Mouse (Mus musculus) E14TG2a.4 (cell line): ENCODE data around the gene Leap2.
A peak's percentile ranks its signal among the peaks of the same experiment; 100 is the strongest.

ENCODE experiments used
- CTCF ChIP-seq: conservative IDR thresholded peaks from 2 replicates; pipeline ENCODE4 v1.5.1; 2014; ENCODE audit warnings: low read length
- NANOG ChIP-seq: IDR thresholded peaks from 2 replicates; pipeline ENCODE4 v1.6.1; 2014; ENCODE audit warnings: borderline replicate concordance, low read length, mixed read lengths

DNA sequence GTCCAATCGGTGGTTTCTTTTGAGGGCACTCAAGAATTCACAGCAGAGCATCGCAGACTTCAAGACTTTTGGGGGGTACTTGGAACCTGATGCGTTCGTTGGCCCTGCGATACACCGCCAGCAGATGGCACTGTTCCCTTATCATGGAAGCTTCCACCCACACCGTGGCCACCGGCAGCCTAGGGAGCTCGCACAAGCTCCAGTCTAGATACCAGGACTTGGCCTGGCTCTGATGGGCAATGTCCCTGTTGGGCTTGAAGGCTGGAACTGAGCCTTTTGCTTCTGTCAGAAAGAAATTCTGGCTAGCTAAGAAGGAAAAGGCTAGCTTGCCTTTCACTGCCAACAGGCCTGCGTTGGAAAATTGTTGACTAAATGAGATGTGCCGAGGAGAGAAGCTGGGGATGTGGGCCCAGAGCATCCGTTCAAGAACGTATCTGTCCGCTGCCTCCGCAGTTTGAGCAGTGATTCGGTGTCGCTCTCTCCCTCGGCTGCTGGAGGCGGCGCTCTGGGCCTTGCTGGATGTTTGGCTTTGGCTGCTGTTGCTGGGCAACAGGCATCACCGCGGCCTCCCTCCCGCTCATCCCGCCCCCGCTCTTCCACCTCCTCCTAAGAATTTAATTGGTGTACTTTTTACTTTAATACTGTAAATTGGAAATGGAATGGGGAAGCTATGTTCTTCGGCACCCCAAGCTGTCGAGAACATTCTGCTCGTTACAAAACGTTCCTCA is 47.2 kb upstream of the Leap2 start, which contains the start of gene Gm9837:
- TF ChIP-seq CTCF (peak; percentile 85), NANOG (no peak)
